Comparison of ENCODE assay signal across 8 mouse cellular contexts in the genomic region with DNA sequence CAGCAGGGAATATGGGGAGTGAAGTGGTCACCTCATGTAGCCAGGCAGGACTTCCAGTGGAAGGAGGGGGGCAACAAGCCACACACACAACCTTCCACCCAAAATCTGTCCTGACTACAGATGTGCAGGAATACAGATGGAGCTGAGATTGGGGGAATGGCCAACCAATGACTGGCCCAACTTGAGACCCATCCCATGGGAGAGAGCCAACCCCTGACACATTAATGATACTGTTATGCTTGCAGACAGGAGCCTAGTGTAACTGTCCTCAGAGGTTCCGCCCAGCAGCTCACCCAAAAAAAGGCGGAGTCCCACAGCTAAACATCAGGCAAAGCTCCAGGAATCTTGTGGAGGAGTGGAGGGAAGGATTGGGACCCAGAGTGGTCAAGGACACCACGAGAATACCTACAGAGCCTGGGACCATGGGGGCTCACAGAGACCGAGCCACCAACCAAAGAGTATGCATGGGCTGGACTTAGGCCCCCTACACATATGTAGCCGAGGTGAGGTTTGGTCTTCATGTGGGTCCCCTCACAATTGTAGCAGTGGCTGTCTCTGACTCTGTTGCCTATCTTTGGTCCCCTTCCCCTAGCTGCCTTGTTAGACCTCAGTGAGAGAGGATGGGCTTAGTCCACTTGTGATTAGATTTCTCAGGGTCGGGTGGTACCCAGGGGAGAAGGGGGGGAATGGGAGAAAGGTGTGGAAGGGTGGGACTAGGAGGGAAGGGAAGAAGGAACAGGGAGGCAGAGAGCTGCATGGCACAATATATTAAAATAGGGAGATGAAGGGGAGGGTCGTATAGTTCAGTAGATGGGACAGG. TPM values are rescaled to one million over a fixed set of nuclear protein-coding genes. Genes with fewer than 3 reads are reported as not detected.
A peak's percentile ranks its signal among the peaks of the same experiment; 100 is the strongest.
DNase-seq lines count a peak whose midpoint lies in the region; ATAC-seq and TF ChIP-seq lines count a peak whose summit lies in the region.

No protein-coding gene starts in this region.

- peak; percentile 26; the same call in 1 of the 2 replicates for ATAC-seq in lung, embryonic 14.5 days (ENCODE audit: insufficient read depth)
- ATAC-seq in forebrain, embryonic 15.5 days (replicated peaks): peak; percentile 26; the same call in 1 of the 2 replicates
- no peak for ATAC-seq in limb, embryonic 12.5 days (ENCODE audit: insufficient number of reproducible peaks, insufficient read depth, low FRiP score, low TSS enrichment, low read depth)
- ATAC-seq in neural tube, embryonic 15.5 days (ENCODE audit: low FRiP score): no peak; the same call in 1 of the 2 replicates

- H3K4me1 ChIP-seq in lung, embryonic 14.5 days (ENCODE audit: insufficient read depth): no peaks in the 10 kb centered on the region
- H3K4me1 ChIP-seq in forebrain, embryonic 15.5 days: no peaks in the 10 kb centered on the region
- no peaks in the 10 kb centered on the region for H3K4me1 ChIP-seq in limb, embryonic 12.5 days (replicated peaks)
- H3K4me1 ChIP-seq in neural tube, embryonic 15.5 days: peaks cover 5% of the 10 kb centered on the region; the same call in 1 of the 2 replicates

- no peak overlapping the region for H3K4me3 ChIP-seq in lung, embryonic 14.5 days (ENCODE audit: low read depth, low read length)
- H3K4me3 ChIP-seq in forebrain, embryonic 15.5 days: no peak overlapping the region; the same call in 1 of the 2 replicates
- H3K4me3 ChIP-seq in limb, embryonic 12.5 days (replicated peaks): peak overlapping the region; percentile 32; the same call in 1 of the 2 replicates
- H3K4me3 ChIP-seq in neural tube, embryonic 15.5 days (replicated peaks): peak overlapping the region; percentile 21

- TF ChIP-seq CTCF in lung, embryonic 14.5 days (IDR thresholded peaks at IDR 0.05; ENCODE audit: low read depth): no peak

- peak overlapping the region; percentile 28; the same call in 1 of the 2 replicates for H3K4me2 ChIP-seq in lung, embryonic 14.5 days
- H3K4me2 ChIP-seq in forebrain, embryonic 15.5 days (replicated peaks): peak overlapping the region; percentile 43
- peak overlapping the region; percentile 55 for H3K4me2 ChIP-seq in limb, embryonic 12.5 days
- peak overlapping the region; percentile 56 for H3K4me2 ChIP-seq in neural tube, embryonic 15.5 days

- no peak for DNase-seq in lung, embryonic 14.5 days
- no peak for DNase-seq in lung, postnatal 25 days (ENCODE audit: low spot score)
- DNase-seq in spleen, postnatal 36 days (ENCODE audit: low spot score in 2 of 2): no peak
- no peak for DNase-seq in spleen, postnatal 4 days (ENCODE audit: low spot score in 2 of 2)
- no peak for DNase-seq in left cerebral cortex, adult 18-20 months (ENCODE audit: low spot score in 2 of 2)

- no peaks in the 10 kb centered on the region for H3K9me3 ChIP-seq in lung, embryonic 14.5 days (ENCODE audit: low read depth, low read length)
- no peaks in the 10 kb centered on the region for H3K9me3 ChIP-seq in forebrain, embryonic 15.5 days
- H3K9me3 ChIP-seq in limb, embryonic 12.5 days: peaks cover 3% of the 10 kb centered on the region
- no peaks in the 10 kb centered on the region for H3K9me3 ChIP-seq in neural tube, embryonic 15.5 days (replicated peaks)

- WGBS in lung, embryonic 14.5 days: 54% methylated on average over 7 of the region's 7 CpGs
- WGBS in forebrain, embryonic 15.5 days: 64% methylated on average over 7 of the region's 7 CpGs
- WGBS in limb, embryonic 12.5 days: 63% methylated on average over 7 of the region's 7 CpGs
- WGBS in neural tube, embryonic 15.5 days: 64% methylated on average over 7 of the region's 7 CpGs

- H3K36me3 ChIP-seq in lung, embryonic 14.5 days (ENCODE audit: insufficient read depth): no peaks in the 10 kb centered on the region
- H3K36me3 ChIP-seq in forebrain, embryonic 15.5 days: no peaks in the 10 kb centered on the region
- H3K36me3 ChIP-seq in limb, embryonic 12.5 days: no peaks in the 10 kb centered on the region
- H3K36me3 ChIP-seq in neural tube, embryonic 15.5 days: no peaks in the 10 kb centered on the region

- no peaks in the 10 kb centered on the region for H3K27me3 ChIP-seq in lung, embryonic 14.5 days (ENCODE audit: insufficient read depth, low read length)
- H3K27me3 ChIP-seq in forebrain, embryonic 15.5 days: peaks cover 4% of the 10 kb centered on the region; the same call in 1 of the 2 replicates
- peaks cover 16% of the 10 kb centered on the region; the same call in 1 of the 2 replicates for H3K27me3 ChIP-seq in limb, embryonic 12.5 days
- H3K27me3 ChIP-seq in neural tube, embryonic 15.5 days (replicated peaks): peaks cover 13% of the 10 kb centered on the region

- H3K27ac ChIP-seq in lung, embryonic 14.5 days (ENCODE audit: low read depth): 0 out of 2 replicates have a peak overlapping the region, but pooled peaks have one; percentile 3
- no peak overlapping the region for H3K27ac ChIP-seq in forebrain, embryonic 15.5 days (replicated peaks)
- H3K27ac ChIP-seq in limb, embryonic 12.5 days: no peak overlapping the region
- no peak overlapping the region for H3K27ac ChIP-seq in neural tube, embryonic 15.5 days (replicated peaks)

- H3K9ac ChIP-seq in lung, embryonic 14.5 days: no peak overlapping the region
- no peak overlapping the region for H3K9ac ChIP-seq in forebrain, embryonic 15.5 days (replicated peaks)
- H3K9ac ChIP-seq in limb, embryonic 12.5 days (replicated peaks): peak overlapping the region; percentile 31; the same call in 1 of the 2 replicates
- peak overlapping the region; percentile 42; the same call in 1 of the 2 replicates for H3K9ac ChIP-seq in neural tube, embryonic 15.5 days (replicated peaks)

RNA-seq across cellular contexts. Expression of gene Eno4, which starts 39.9 kb away (rescaled TPM):
- 0.50 and 0.88 TPM in 2 replicates for polyA plus RNA-seq in lung, embryonic 14.5 days (2014; fragmentation: Nextera tagmentation; extraction: Ambion mirVana)
- 1.8 and 2.4 TPM in 2 replicates for polyA plus RNA-seq in forebrain, embryonic 15.5 days (2015; fragmentation: Nextera tagmentation; extraction: Ambion mirVana)
- polyA plus RNA-seq in limb, embryonic 12.5 days (2016; fragmentation: Nextera tagmentation; extraction: Ambion mirVana): 0.46 and 0.90 TPM in 2 replicates
- 1.3 and 1.8 TPM in 2 replicates for polyA plus RNA-seq in neural tube, embryonic 15.5 days (2015; fragmentation: Nextera tagmentation; extraction: Ambion mirVana)
- 1 to 10 TPM; 1.6 to 2.3 TPM for total RNA-seq in left cerebral cortex, adult 18-20 months (2021)

RNA-seq across cellular contexts. Expression of gene Hspa12a, which starts 40.2 kb away (rescaled TPM):
- 3.9 and 4.6 TPM in 2 replicates for polyA plus RNA-seq in lung, embryonic 14.5 days (2014; fragmentation: Nextera tagmentation; extraction: Ambion mirVana)
- polyA plus RNA-seq in forebrain, embryonic 15.5 days (2015; fragmentation: Nextera tagmentation; extraction: Ambion mirVana): 44.6 and 54.4 TPM in 2 replicates
- 4.8 and 5.1 TPM in 2 replicates for polyA plus RNA-seq in limb, embryonic 12.5 days (2016; fragmentation: Nextera tagmentation; extraction: Ambion mirVana)
- polyA plus RNA-seq in neural tube, embryonic 15.5 days (2015; fragmentation: Nextera tagmentation; extraction: Ambion mirVana): 67.8 and 72.7 TPM in 2 replicates
- total RNA-seq in left cerebral cortex, adult 18-20 months (2021): 100 to 1,000 TPM; 195 to 201 TPM

Comparison
In these comparisons a context has a peak if more than half of its experiments do, and no peak if none do; other contexts are left out.
1. ATAC-seq: peak in lung, embryonic 14.5 days (single experiment) and forebrain, embryonic 15.5 days (single experiment); none in limb, embryonic 12.5 days (single experiment) and neural tube, embryonic 15.5 days (single experiment).
2. H3K4me3 ChIP-seq: peak in limb, embryonic 12.5 days (single experiment) and neural tube, embryonic 15.5 days (single experiment); none in lung, embryonic 14.5 days (single experiment) and forebrain, embryonic 15.5 days (single experiment).
3. H3K9ac ChIP-seq: peak in limb, embryonic 12.5 days (single experiment) and neural tube, embryonic 15.5 days (single experiment); none in lung, embryonic 14.5 days (single experiment) and forebrain, embryonic 15.5 days (single experiment).
4. Peak in every context shown above with its lines, with median percentiles within 50 percentile points of each other: H3K4me2 ChIP-seq.